Mouse (Mus musculus) liver, adult 10 weeks (tissue): ENCODE measurements around the gene Olfr1265. TPM values are rescaled to one million over a fixed set of nuclear protein-coding genes. Genes with fewer than 3 reads are reported as not detected.

Experiments used
- polyA plus RNA-seq: library from polyadenylated mRNA; stranded (reverse); fragments of 350-450 nt; fragmentation: Illumina TruSeq; extraction: RNeasy Lipid Tissue Mini Kit (QIAGEN cat#74804); gene quantifications from one replicate; pipeline ENCODE4 v1.2.3, GENCODE M21; 2014; ENCODE audit warnings: low read depth, low replicate concordance

The Olfr1265 gene
- not detected for polyA plus RNA-seq

DNA sequence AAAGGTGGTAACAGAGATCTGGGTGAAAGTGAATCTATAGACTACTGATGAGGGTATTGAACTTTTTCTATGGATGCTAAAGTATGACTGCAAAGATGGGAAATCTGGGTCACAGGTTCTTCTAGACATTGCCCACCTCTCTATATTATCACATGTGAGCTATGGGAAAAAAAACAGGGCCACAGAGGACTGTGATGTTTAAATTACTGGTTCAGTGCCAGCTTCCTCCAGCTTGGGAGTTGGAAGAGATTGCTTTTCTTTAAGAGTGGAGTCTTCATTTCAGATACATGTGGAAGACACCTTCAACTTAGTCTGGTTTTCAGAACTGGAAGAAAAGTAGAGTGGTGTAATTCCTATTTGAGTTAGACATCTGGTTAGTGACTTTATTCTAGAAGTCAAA lies at the start of gene Olfr1265:
Gene Olfr1265 (plus strand): TSS at position 301 of the 400 bp plus-strand sequence.

DNA sequence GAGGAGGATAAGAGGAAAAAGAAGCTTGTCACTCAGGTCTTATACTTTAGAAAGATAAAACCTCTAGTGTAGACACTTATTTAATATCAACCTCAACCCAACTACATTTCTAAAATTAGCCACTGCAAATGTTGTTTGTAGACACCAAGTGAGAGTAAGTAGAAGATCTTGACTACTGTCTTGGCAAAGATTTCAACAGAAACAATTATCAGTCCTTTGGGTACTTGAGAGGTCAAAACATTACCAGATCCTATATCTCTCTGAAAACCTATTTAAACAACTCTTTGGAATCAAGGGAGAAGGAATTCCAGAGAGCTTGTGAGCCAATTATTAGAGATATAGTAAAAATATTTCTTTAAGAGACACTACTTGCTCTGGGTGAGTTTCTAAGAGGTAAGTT lies 44.2 kb upstream of the Olfr1265 start, which contains the start of gene Olfr1261:
Gene Olfr1261 (plus strand): TSS at position 301 of the 400 bp plus-strand sequence.

DNA sequence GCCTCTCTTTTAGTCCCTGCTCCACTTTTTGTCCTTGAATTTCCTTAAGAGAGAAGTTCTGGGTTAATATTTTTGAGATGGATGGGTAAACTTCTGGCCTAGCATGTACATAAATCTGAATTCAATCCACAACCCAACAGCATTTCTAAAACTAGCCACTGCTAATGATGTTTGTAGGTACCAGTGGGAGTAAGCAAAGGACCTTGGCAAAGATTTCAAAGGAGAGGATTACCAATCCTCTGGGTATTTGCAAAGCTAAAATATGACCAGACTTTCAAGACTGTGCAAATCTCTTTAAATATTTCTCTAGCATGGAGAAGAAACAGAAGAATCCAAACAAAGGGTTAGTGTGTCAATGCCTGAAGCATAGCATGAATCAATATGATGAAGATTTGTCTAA lies 35.3 kb upstream of the Olfr1265 start, which contains the start of gene Olfr1262:
Gene Olfr1262 (plus strand): TSS at position 301 of the 400 bp plus-strand sequence.

DNA sequence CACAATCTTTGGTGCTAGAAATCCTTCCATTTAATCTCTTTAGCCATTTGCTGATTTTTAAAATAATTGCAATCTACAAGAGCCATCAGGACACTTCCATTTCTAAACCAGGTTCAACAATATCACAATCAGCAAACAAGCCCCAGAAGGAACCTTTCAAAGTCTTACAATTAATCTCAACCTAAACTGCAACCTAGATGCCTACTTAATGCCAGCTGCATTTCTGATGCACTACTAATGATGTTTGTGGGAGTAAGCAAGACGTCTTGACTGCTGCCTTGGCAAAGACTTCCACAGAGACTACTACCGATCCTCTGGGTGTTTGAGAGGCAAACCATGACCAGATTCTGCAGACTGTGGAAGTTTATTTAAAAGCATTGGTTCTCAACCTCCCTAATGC lies 23.3 kb upstream of the Olfr1265 start, which contains the start of gene Olfr1263:
Gene Olfr1263 (plus strand): TSS at position 301 of the 400 bp plus-strand sequence.

DNA sequence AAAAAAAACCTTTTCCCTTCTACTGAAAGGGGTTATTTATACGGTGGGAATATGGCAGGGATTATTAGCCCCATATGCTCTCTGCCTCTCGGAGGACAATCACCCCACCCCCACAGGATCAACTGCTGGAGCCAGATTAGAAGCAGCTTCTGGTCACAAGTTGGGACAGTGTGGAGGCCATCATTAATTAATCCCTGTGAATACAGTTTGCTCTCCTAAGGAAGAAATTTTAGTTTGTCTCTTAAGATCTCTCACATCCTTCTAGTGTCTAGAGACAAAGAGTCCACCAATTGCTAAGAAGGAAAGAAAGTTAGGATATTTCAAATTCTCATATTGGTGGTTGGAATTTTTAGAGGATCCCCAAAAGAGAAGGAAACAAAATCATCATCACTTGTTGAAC lies 9.7 kb upstream of the Olfr1265 start, which contains the start of gene Olfr1264:
Gene Olfr1264 (minus strand): TSS at position 101 of the 400 bp plus-strand sequence.

DNA sequence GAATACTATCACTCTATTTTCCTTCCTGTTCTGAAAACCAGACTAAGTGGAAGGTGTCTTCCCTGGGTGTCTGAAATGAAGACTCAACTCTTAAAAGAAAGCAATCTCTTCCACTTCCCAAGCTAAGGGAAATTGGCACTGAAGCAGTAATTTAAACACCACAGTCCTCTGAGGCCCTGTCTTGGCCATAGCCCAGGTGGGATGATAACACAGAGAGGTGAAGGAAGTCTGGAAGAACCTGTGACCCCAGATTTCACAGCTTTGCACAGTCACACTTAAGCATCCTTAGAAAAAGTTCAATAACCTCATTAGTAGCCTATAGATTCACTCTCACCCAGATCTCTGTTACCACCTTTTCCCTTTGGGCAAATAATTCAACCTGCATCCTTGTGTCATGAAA lies 28.4 kb downstream of the Olfr1265 start, which contains the start of gene Olfr140:
Gene Olfr140 (minus strand): TSS at position 101 of the 400 bp plus-strand sequence.

Other genes with a start within 250 kb of the Olfr1265 start
- not detected for gene Olfr1254, start 241.7 kb upstream of the Olfr1265 start, polyA plus RNA-seq
- not detected for gene Olfr1255, start 223.3 kb upstream of the Olfr1265 start, polyA plus RNA-seq
- gene Olfr1256, start 193.8 kb upstream of the Olfr1265 start, polyA plus RNA-seq: not detected
- not detected for gene Olfr48, start 187.1 kb upstream of the Olfr1265 start, polyA plus RNA-seq
- not detected for gene Olfr1257, start 156.9 kb upstream of the Olfr1265 start, polyA plus RNA-seq
- gene Olfr1258, start 108.0 kb upstream of the Olfr1265 start, polyA plus RNA-seq: not detected
- not detected for gene Olfr1259, start 86.7 kb upstream of the Olfr1265 start, polyA plus RNA-seq
- not detected for gene Olfr1260, start 61.0 kb upstream of the Olfr1265 start, polyA plus RNA-seq
- gene Olfr1261, start 44.1 kb upstream of the Olfr1265 start, polyA plus RNA-seq: not detected
- not detected for gene Olfr1262, start 35.2 kb upstream of the Olfr1265 start, polyA plus RNA-seq
- not detected for gene Olfr1263, start 23.2 kb upstream of the Olfr1265 start, polyA plus RNA-seq
- not detected for gene Olfr1264, start 9.8 kb upstream of the Olfr1265 start, polyA plus RNA-seq
- gene Olfr140, start 28.3 kb downstream of the Olfr1265 start, polyA plus RNA-seq: not detected
- gene Olfr1269, start 86.1 kb downstream of the Olfr1265 start, polyA plus RNA-seq: not detected
- not detected for gene Olfr32, start 107.0 kb downstream of the Olfr1265 start, polyA plus RNA-seq
- not detected for gene Olfr1270, start 117.8 kb downstream of the Olfr1265 start, polyA plus RNA-seq
- gene Olfr1506, start 189.2 kb downstream of the Olfr1265 start, polyA plus RNA-seq: not detected
- not detected for gene Olfr142, start 222.3 kb downstream of the Olfr1265 start, polyA plus RNA-seq
- gene Olfr1271, start 235.7 kb downstream of the Olfr1265 start, polyA plus RNA-seq: not detected